Mouse (Mus musculus): ENCODE results near the gene Olfr284.

Olfr284 gene

DNA sequence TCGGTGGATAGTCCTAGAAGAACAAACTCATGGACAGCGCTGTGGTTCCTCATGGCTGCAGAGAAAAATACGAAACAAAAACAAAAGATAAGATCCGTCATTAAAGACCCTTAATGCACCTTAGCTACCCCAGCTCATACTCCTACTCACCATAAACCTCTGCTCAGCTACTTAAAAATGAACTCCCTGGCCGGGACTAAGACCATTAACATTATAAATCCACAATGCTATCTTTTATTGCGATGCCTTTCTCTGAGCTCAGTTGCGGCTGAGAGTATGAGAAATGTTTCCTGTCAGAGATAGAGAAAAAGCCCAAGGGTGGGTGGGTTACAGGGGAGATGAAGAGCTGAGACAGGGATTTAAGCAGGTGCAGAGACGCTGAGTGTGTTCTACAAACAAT lies at the start of gene Olfr284:
Gene Olfr284, minus strand, starts transcription at position 101 of the 400 bp plus-strand sequence.
- DNase-seq (ENCODE audit: extremely low read depth, low read depth, low spot score): no peak

GRCm38 (mm10) chr15:98389796-98390195 lies 49.0 kb upstream of the Olfr284 start:
- no peak for DNase-seq (ENCODE audit: extremely low read depth, low read depth, low spot score)

DNA sequence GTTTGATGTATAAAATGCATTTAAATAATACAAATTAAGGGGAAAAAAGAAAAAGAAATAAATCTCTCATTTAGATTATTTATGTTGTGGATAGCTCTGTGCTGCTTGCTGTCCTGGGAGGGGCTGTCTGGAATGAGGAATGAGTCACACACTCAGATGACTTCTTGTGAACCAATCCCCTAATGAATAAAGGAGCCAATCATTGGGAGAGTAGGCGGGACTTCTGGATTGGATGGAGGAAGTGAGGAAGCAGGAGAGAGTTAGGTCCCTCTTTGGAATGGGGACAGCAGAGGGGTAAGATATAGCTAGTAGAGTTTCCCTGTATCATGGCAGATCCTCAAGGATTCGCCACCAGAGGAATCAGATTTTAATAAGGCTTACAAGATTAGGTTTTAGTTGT lies 46.8 kb upstream of the Olfr284 start:
- no peak for DNase-seq (ENCODE audit: extremely low read depth, low read depth, low spot score)

- no peak for DNase-seq (ENCODE audit: extremely low read depth, low read depth, low spot score)
These were observed 40.1 kb upstream of the Olfr284 start, which contains the start of gene Olfr283 for GRCm38 (mm10) chr15:98380846-98381245. TSS of gene Olfr283 (minus strand) at chr15:98380946.

DNA sequence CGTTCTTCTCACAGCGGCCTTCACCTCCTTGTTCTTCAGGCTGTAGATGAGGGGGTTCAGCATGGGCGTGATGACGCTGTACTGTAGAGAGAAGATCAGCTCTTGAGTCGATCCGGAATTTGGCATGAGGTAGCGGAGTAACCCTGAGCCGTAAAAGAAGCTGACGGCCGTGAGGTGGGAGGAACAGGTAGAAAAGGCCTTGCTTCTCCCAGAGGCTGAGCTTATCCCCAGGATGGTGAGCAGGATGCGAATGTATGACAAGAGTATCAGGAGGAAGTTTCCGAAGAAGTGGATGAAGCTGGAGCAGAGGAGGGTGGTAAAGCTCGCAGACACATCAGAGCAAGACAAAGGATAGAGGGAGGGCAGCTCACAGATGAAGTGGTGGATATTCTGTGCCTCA lies 37.4 kb upstream of the Olfr284 start:
- no peak for DNase-seq (ENCODE audit: extremely low read depth, low read depth, low spot score)

GRCm38 (mm10) chr15:98317177-98317724 lies 23.5 kb downstream of the Olfr284 start, which contains the start of gene Olfr285:
TSS of gene Olfr285 (minus strand) at chr15:98317353.
- DNase-seq (ENCODE audit: extremely low read depth, low read depth, low spot score): no peak

GRCm38 (mm10) chr15:98315703-98316102 lies 25.1 kb downstream of the Olfr284 start:
- DNase-seq (ENCODE audit: extremely low read depth, low read depth, low spot score): no peak

- DNase-seq (ENCODE audit: extremely low read depth, low read depth, low spot score): no peak
These were observed 44.9 kb downstream of the Olfr284 start, which contains the start of gene Zfp641 for GRCm38 (mm10) chr15:98295628-98296551. TSS of gene Zfp641 (minus strand) at chr15:98296161.

DNA sequence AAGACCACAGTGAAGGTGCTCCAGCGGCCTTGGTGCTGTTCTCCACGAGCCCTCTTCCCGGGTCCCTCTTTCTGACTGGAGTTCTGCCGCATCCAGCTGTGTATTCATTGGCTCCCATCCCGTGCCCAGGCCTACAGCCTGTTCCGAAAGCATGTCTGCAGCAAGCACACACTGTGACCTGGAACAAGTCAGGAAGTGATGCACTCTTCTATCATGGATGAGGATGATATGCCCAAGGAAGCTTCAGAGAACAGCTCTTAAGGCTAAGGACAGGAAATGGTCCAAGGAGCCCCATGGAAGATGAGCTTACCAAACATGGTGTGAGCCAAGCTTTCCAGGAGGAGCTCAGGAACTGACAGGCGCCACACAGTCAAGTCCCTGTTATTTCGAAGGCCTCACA lies 47.1 kb downstream of the Olfr284 start:
- DNase-seq (ENCODE audit: extremely low read depth, low read depth, low spot score): no peak

All from fat pad, adult 2 months (tissue).